Comparison of ENCODE assay signal across 19 mouse cellular contexts in the genomic region with DNA sequence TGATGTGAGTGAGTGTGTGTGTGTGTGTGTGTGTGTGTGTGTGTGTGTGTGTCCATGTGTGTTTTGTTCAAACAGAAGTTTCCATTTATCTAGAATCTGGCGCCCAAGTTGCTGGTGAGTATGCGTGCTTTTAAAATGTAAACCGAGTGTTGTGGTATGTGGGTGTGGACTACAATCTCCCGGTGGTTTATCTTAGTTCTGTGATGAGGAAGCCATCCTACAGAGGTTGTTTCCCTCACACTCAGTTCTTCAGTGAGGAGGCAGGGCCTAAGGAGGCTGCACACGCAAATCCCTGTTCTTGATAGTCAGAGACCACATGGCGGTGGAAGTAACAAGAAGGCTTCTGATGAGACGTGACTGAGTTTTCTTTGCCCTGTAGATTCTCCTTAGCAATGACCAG.
A peak's percentile ranks its signal among the peaks of the same experiment; 100 is the strongest.
DNase-seq lines count a peak whose midpoint lies in the region; ATAC-seq lines count a peak whose summit lies in the region.
"Had no signal": no experiment of that assay in that cellular context is flagged by ENCODE, and none has a peak within 500 bp of the region (broad histone marks: within the 10 kb centered on the region; RNA-seq: fewer than 3 reads in every experiment).

No protein-coding gene starts in this region.

- peak; percentile 21 for ATAC-seq in inflammation-experienced regulatory T-cells, adult 6 months
- ATAC-seq: liver, postnatal 0 days; Patski had no signal

- peak; percentile 28 for DNase-seq in thymus, postnatal 0 days (ENCODE audit: low spot score)
- DNase-seq in thymus, postnatal 10 days (ENCODE audit: low spot score in 2 of 2): no peak
- DNase-seq in T-cell, adult 2 months (ENCODE audit: low spot score): peak; percentile 67
- no peak for DNase-seq in layer of hippocampus, adult 11-12 months (ENCODE audit: low spot score)
- DNase-seq in left cerebral cortex, adult 8-10 months (ENCODE audit: low spot score in 2 of 2): no peak
- DNase-seq in heart, adult 8-10 months (ENCODE audit: low spot score): no peak
- DNase-seq: adrenal gland, postnatal 14 days; B cell, adult 2 months; embryo, embryonic 11 days; gastrocnemius, postnatal 36 days; heart, postnatal 36 days; kidney, postnatal 36 days; layer of hippocampus, adult 9-11 months; left cerebral cortex, postnatal 4 days; liver, postnatal 0 days; lung, postnatal 10 days; thymus, adult 2 months had no signal

Comparison
In these comparisons a context has a peak if more than half of its experiments do, and no peak if none do; other contexts are left out.
1. DNase-seq: peak in thymus, postnatal 0 days (single experiment) and T-cell, adult 2 months (single experiment); none in thymus, postnatal 10 days (0 of 2), layer of hippocampus, adult 11-12 months (single experiment), left cerebral cortex, adult 8-10 months (0 of 2) and heart, adult 8-10 months (single experiment).